24 mouse cellular contexts compared by ENCODE assay signal in genomic region chr10:15540780-15541426, GRCm38 (mm10).
"Had no signal": no experiment of that assay in that cellular context is flagged by ENCODE, and none has a peak within 500 bp of the region (broad histone marks: within the 10 kb centered on the region; RNA-seq: fewer than 3 reads in every experiment).

No protein-coding gene starts in this region.

- DNase-seq: gastrocnemius, postnatal 25 days; heart, postnatal 10 days; heart, postnatal 4 days; kidney, adult 18-20 months; kidney, adult 8-10 months; kidney, postnatal 10 days; kidney, postnatal 25 days; kidney, postnatal 4 days; liver; liver, embryonic 13.5 days had no signal

- H3K27me3 ChIP-seq: heart, embryonic 12.5 days; hindbrain, embryonic 12.5 days; intestine, embryonic 15.5 days; limb, embryonic 12.5 days; liver, embryonic 13.5 days; liver, embryonic 15.5 days had no signal

- H3K36me3 ChIP-seq: heart, embryonic 10.5 days; heart, embryonic 12.5 days; hindbrain, embryonic 10.5 days; hindbrain, embryonic 12.5 days; intestine, embryonic 15.5 days; limb, embryonic 10.5 days; limb, embryonic 12.5 days; liver, embryonic 13.5 days; liver, embryonic 15.5 days had no signal

- H3K4me2 ChIP-seq: heart, embryonic 12.5 days; hindbrain, embryonic 12.5 days; hindbrain, embryonic 14.5 days; intestine, embryonic 15.5 days; limb, embryonic 12.5 days; liver, embryonic 11.5 days; liver, embryonic 13.5 days; liver, embryonic 15.5 days had no signal

- H3K9ac ChIP-seq: heart, embryonic 12.5 days; hindbrain, embryonic 12.5 days; hindbrain, embryonic 14.5 days; intestine, embryonic 15.5 days; limb, embryonic 12.5 days; liver, embryonic 13.5 days; liver, embryonic 15.5 days had no signal

- H3K4me3 ChIP-seq: heart, embryonic 10.5 days; heart, embryonic 12.5 days; hindbrain, embryonic 10.5 days; hindbrain, embryonic 12.5 days; intestine, embryonic 15.5 days; layer of hippocampus, adult 2 months; left cerebral cortex, adult 2 months; limb, embryonic 10.5 days; limb, embryonic 12.5 days; liver, embryonic 13.5 days; liver, embryonic 15.5 days had no signal

- H3K9me3 ChIP-seq: heart, embryonic 10.5 days; heart, embryonic 12.5 days; hindbrain, embryonic 10.5 days; hindbrain, embryonic 12.5 days; intestine, embryonic 15.5 days; limb, embryonic 10.5 days; limb, embryonic 12.5 days; liver, embryonic 13.5 days; liver, embryonic 15.5 days had no signal

- ATAC-seq: inflammation-experienced regulatory T-cells, adult 6 months; intestine, embryonic 15.5 days; intestine, postnatal 0 days had no signal

- H3K27ac ChIP-seq: heart, embryonic 10.5 days; hindbrain, embryonic 10.5 days; hindbrain, embryonic 12.5 days; hindbrain, embryonic 14.5 days; intestine, embryonic 15.5 days; layer of hippocampus, adult 2 months; left cerebral cortex, adult 2 months; limb, embryonic 10.5 days; limb, embryonic 12.5 days; liver, embryonic 13.5 days; liver, embryonic 15.5 days had no signal

- H3K4me1 ChIP-seq: heart, embryonic 10.5 days; heart, embryonic 12.5 days; hindbrain, embryonic 12.5 days; intestine, embryonic 15.5 days; limb, embryonic 10.5 days; limb, embryonic 12.5 days; liver, embryonic 13.5 days; liver, embryonic 15.5 days had no signal
